Mouse (Mus musculus): ENCODE data around the gene Pkig.
"Not testable (repeated sequence)": the region's sequence is repeated elsewhere in the genome, so short reads cannot be mapped to it uniquely, and the experiment has no call there.

Gene Pkig

DNA sequence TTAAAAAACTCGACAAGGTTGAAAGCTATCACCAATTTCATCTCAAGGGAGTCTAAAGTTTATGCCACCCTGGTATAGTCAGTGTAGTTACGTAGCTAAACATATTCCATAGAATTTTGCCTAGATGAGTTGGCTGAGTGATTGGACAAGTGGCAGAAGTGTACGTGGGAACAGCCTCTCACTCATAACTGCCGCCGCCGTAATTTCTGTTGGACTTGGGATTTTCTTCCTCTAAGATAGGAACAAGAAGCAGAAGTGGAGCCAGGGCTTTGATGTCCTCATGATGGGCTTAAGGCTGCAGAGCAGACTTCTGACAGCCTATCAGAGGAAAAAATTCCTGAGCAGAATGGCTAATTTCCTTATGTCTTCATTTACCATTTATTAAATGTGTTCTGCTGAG is 17.5 kb downstream of the Pkig start:
- in situ Hi-C loops (cut with MboI; ENCODE audit: low sequenced_read_pairs): no loop called here

- in situ Hi-C loops (cut with MboI; ENCODE audit: low sequenced_read_pairs): no loop called here
Observed at GRCm38 (mm10) chr2:163676321-163676720, 18.1 kb downstream of the Pkig start.

- in situ Hi-C loops (cut with MboI; ENCODE audit: low sequenced_read_pairs): no loop called here
Observed at GRCm38 (mm10) chr2:163676745-163677144, 18.6 kb downstream of the Pkig start.

DNA sequence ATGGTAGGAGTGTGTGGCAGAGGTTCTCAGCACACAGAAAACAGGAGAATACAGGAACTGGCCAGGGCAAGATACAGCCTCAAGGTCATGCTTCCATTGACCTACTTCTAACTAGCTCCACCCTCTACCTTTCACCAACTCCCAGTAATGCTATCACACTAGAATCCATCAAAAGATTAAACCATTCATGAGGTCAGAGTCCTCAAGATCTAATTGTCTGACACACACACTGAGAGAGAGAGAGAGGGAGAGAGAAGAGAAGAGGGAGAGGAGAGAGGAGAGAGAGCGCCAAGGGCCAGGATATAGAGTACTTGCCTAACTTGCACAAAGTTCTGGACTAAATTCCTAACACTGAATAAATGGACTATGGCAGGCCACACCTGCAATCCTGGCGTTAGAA is 24.2 kb downstream of the Pkig start:
- in situ Hi-C loops (cut with MboI; ENCODE audit: low sequenced_read_pairs): no loop called here

DNA sequence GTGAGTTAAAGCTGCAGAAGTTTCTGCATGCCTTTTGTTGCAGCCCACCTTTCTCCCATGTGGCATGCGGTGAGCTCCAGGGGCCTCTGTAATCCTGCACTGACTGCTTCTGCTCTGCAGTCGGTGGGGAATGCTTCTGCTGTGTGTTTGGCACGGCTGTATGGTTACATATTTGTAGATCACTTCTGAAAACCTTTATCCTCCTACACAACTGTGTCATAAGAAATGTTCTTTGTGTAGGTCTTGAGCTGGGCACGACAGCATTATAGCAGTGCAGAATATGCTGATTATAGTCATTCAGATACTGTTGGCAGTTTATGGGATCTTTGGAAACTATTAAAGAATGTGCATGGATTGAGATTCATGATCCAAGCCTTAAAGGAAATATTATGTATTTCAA is 27.1 kb downstream of the Pkig start:
- in situ Hi-C loops (cut with MboI; ENCODE audit: low sequenced_read_pairs): no loop called here

GRCm38 (mm10) chr2:163685761-163686200 is 27.6 kb downstream of the Pkig start:
- in situ Hi-C loops (cut with MboI; ENCODE audit: low sequenced_read_pairs): no loop called here

DNA sequence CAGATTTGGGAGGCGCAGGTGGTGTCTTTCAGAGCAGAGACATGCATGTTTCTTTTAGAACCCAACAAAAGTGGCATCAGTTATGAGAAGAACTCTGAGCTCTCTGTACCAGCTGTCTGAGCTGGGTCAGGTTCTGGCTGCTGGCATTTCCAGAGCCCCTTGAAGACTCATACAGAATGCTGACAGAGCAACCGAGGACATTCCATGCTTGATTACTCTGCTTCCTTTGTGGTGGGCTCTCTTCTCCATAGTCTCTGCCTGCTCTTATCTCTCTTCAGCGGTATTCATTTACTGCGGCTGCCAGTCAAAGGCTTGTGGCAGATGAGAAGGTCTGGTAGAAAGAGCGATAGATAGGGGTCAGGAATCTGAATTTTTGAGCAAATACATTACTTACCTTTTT is 28.0 kb downstream of the Pkig start:
- in situ Hi-C loops (cut with MboI; ENCODE audit: low sequenced_read_pairs): no loop called here

GRCm38 (mm10) chr2:163686886-163687285 is 28.7 kb downstream of the Pkig start:
- in situ Hi-C loops (cut with MboI; ENCODE audit: low sequenced_read_pairs): no loop called here

DNA sequence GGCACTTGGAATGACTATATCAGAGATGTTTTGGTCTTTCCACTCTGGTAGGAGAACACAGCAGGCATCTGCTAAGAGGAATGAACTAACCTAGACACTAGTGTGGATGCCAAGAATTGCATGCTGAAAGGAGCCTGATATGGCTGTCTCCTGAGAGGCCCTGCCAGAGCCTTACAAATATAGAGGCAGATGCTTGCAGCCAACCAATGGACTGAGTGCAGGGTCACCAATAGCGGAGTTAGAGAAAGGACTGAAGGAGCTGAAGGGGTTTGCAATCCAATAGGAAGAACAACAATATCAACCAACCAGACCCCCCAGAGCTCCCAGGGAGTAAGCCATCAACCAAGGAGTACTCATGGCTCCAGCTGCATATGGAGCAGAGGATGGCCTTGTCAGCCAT is 30.2 kb downstream of the Pkig start:
- in situ Hi-C loops (cut with MboI; ENCODE audit: low sequenced_read_pairs): not testable (repeated sequence)

GRCm38 (mm10) chr2:163689771-163690170 is 31.6 kb downstream of the Pkig start:
- in situ Hi-C loops (cut with MboI; ENCODE audit: low sequenced_read_pairs): no loop called here

GRCm38 (mm10) chr2:163690409-163691304 is 32.5 kb downstream of the Pkig start:
- in situ Hi-C loops (cut with MboI; ENCODE audit: low sequenced_read_pairs): no loop called here

GRCm38 (mm10) chr2:163691846-163692605 is 33.8 kb downstream of the Pkig start:
- in situ Hi-C loops (cut with MboI; ENCODE audit: low sequenced_read_pairs): no loop called here

GRCm38 (mm10) chr2:163692873-163693612 is 34.9 kb downstream of the Pkig start:
- in situ Hi-C loops (cut with MboI; ENCODE audit: low sequenced_read_pairs): no loop called here

DNA sequence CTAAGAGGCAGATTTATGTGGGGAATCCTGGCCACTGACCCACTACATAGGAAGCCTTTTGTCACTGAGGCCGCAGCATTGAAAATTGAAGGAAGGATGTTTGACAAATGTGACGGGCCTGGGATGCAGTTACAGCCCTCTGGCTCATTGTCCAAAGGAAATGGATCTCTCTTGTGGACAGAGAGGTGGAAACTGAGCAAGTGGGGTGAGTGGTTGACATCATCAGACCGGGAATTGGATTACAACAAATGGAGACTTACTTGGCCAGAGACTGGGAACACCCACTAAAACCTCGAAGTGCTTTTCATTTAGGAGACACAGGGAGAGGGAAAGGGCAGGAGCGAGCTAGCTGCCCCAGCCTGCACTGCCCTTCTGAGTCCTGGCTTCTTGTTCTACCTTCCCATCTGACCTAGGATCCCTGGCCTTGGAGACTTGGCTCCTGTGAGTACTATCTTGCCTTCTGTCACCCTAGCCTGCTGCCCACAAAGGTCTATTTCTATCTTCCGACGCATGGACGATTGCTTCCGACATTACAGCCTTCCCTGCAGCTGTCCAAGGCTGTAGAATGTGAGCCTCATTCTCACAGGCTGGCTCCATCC is 35.6 kb downstream of the Pkig start:
- in situ Hi-C loops (cut with MboI; ENCODE audit: low sequenced_read_pairs): no loop called here

DNA sequence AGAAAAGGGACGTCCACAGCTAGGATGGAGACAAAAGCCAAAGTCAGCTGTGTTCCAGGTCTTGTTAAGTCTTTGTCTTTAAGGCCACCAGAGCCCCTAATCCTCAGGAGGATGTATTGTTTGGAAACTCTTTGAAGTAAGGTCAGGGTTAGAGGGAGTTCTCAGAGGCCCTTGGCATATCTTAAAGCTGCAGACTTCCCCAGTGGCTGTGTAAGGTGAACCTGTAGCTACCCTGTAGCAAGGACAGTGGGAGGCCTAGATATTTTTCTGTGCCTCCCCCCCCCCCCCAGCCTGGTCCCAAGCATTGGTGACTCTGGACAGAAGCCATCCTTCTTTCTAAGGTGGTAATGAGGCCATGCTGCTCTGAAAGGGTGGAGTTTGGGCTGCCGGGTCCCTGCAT is 38.6 kb downstream of the Pkig start:
- in situ Hi-C loops (cut with MboI; ENCODE audit: low sequenced_read_pairs): no loop called here

GRCm38 (mm10) chr2:163697764-163698480 is 39.7 kb downstream of the Pkig start:
- in situ Hi-C loops (cut with MboI; ENCODE audit: low sequenced_read_pairs): no loop called here

- in situ Hi-C loops (cut with MboI; ENCODE audit: low sequenced_read_pairs): no loop called here
Observed at GRCm38 (mm10) chr2:163699078-163699780, 41.0 kb downstream of the Pkig start.

GRCm38 (mm10) chr2:163702431-163702830 is 44.2 kb downstream of the Pkig start:
- in situ Hi-C loops (cut with MboI; ENCODE audit: low sequenced_read_pairs): no loop called here

GRCm38 (mm10) chr2:163702921-163703320 is 44.7 kb downstream of the Pkig start:
- in situ Hi-C loops (cut with MboI; ENCODE audit: low sequenced_read_pairs): no loop called here
